In the genomic region with DNA sequence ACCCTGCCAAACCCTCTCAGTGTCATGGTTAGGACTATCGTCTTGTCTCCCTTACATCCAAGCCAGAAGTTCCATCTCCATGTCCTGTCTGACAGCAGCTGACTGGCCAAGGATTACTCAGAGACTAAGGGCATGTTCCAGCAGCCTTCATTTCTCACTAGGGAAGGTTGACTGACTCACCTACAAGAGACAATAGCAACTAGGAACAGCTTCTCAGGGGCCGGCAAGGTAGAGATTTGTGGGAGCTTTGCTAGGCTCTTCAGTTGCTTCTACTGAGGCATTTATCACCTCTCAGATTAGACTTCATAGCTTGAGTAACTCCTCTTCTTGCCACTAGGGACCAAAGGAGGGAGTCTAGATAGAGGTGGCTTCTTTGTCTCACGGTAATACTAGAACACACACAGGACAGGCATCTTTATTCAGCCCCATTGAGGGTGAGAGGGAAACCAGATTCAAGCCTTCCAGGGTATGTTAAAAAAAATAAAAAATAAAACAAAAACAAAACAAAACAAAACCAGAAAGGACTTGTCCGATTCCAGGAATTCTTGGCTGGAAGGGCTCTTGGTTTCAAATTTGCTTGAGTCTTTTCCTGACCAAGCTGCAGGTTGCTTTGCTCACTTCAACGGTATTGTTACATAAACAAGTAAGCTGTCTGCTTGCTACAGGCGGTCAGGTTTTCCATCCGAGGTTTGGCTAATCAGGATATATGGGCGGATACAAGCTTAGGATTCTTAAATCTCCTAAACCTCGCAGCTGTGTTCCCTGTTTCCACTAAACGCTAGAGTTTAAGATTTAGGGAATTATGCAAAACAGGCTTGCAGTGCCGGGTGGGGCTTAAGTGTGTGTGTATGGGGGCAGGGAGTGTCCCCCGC, we compare ENCODE assay signal across 8 mouse cellular contexts. TPM values are rescaled to one million over a fixed set of nuclear protein-coding genes. Genes with fewer than 3 reads are reported as not detected.
A peak's percentile ranks its signal among the peaks of the same experiment; 100 is the strongest.
DNase-seq lines count a peak whose midpoint lies in the region; ATAC-seq lines count a peak whose summit lies in the region.

No protein-coding gene starts in this region.

- no peaks in the 10 kb centered on the region for H3K9me3 ChIP-seq in heart, embryonic 15.5 days (replicated peaks)
- H3K9me3 ChIP-seq in limb, embryonic 11.5 days (ENCODE audit: control insufficient read depth, low read length): no peaks in the 10 kb centered on the region
- no peaks in the 10 kb centered on the region for H3K9me3 ChIP-seq in neural tube, embryonic 14.5 days (ENCODE audit: control insufficient read depth, low read length)

- 20% methylated on average over 12 of the region's 12 CpGs for WGBS in heart, embryonic 15.5 days
- 22% methylated on average over 12 of the region's 12 CpGs for WGBS in limb, embryonic 11.5 days
- WGBS in neural tube, embryonic 14.5 days: 23% methylated on average over 12 of the region's 12 CpGs

- H3K4me2 ChIP-seq in heart, embryonic 15.5 days: peak overlapping the region; percentile 89
- peak overlapping the region; percentile 99 for H3K4me2 ChIP-seq in limb, embryonic 11.5 days (ENCODE audit: low read depth, severe bottlenecking)
- peak overlapping the region; percentile 25; the same call in 1 of the 2 replicates for H3K4me2 ChIP-seq in neural tube, embryonic 14.5 days (ENCODE audit: low read depth, low read length)

- H3K4me1 ChIP-seq in heart, embryonic 15.5 days (replicated peaks): peaks cover 42% of the 10 kb centered on the region
- H3K4me1 ChIP-seq in limb, embryonic 11.5 days (ENCODE audit: control insufficient read depth, insufficient read depth, low read length): peaks cover 19% of the 10 kb centered on the region
- peaks cover 23% of the 10 kb centered on the region for H3K4me1 ChIP-seq in neural tube, embryonic 14.5 days (ENCODE audit: control insufficient read depth, insufficient read depth, low read length)

- H3K27ac ChIP-seq in heart, embryonic 15.5 days: peak overlapping the region; percentile 81
- no peak overlapping the region; the same call in 1 of the 2 replicates for H3K27ac ChIP-seq in limb, embryonic 11.5 days (replicated peaks; ENCODE audit: low read depth, low read length)
- no peak overlapping the region for H3K27ac ChIP-seq in neural tube, embryonic 14.5 days (ENCODE audit: low read depth, low read length)

- H3K27me3 ChIP-seq in heart, embryonic 15.5 days: peaks cover 10% of the 10 kb centered on the region
- 0 out of 2 replicates have a peak, but pooled peaks cover 5% of the 10 kb centered on the region for H3K27me3 ChIP-seq in limb, embryonic 11.5 days (ENCODE audit: control insufficient read depth, insufficient read depth, low read length)
- peaks cover 13% of the 10 kb centered on the region for H3K27me3 ChIP-seq in neural tube, embryonic 14.5 days (ENCODE audit: control insufficient read depth, insufficient read depth, low read length)

- DNase-seq in cerebellum, adult 9-11 months: peak; percentile 22
- DNase-seq in R1 (ENCODE audit: low read depth, low spot score) (peak; percentile 54), MN1 (ENCODE audit: low spot score) (no peak)
- no peak for DNase-seq in limb, embryonic 11.5 days (ENCODE audit: low spot score)
- DNase-seq in left cerebral cortex, postnatal 36 days (ENCODE audit: low spot score in 2 of 2): no peak

- intact Hi-C loops in left cerebral cortex, postnatal 36 days (cut with DNase I): no loop called here

- peak overlapping the region; percentile 5; the same call in 1 of the 2 replicates for H3K9ac ChIP-seq in heart, embryonic 15.5 days
- 0 out of 2 replicates have a peak overlapping the region, but pooled peaks have one; percentile 12 for H3K9ac ChIP-seq in limb, embryonic 11.5 days (ENCODE audit: low read length)
- H3K9ac ChIP-seq in neural tube, embryonic 14.5 days (replicated peaks; ENCODE audit: low read depth, low read length): 0 out of 2 replicates have a peak overlapping the region, but pooled peaks have one; percentile 7

- 0 out of 2 replicates have a peak, but pooled peaks cover 4% of the 10 kb centered on the region for H3K36me3 ChIP-seq in heart, embryonic 15.5 days
- H3K36me3 ChIP-seq in limb, embryonic 11.5 days (ENCODE audit: control insufficient read depth, insufficient read depth, low read length): peaks cover 2% of the 10 kb centered on the region; the same call in 1 of the 2 replicates
- H3K36me3 ChIP-seq in neural tube, embryonic 14.5 days (ENCODE audit: control insufficient read depth, insufficient read depth, low read length): no peaks in the 10 kb centered on the region

- no peak; the same call in 1 of the 2 replicates for ATAC-seq in cerebellum, adult (ENCODE audit: insufficient number of reproducible peaks, low FRiP score, low TSS enrichment)
- no peak for ATAC-seq in heart, embryonic 15.5 days (replicated peaks; ENCODE audit: insufficient number of reproducible peaks, insufficient read depth, low FRiP score, low read depth)
- ATAC-seq in limb, embryonic 11.5 days (ENCODE audit: insufficient number of reproducible peaks, low FRiP score, low TSS enrichment, low read depth): no peak
- ATAC-seq in neural tube, embryonic 14.5 days (ENCODE audit: low read depth): no peak

- H3K4me3 ChIP-seq in heart, embryonic 15.5 days: peak overlapping the region; percentile 80
- no peak overlapping the region for H3K4me3 ChIP-seq in limb, embryonic 11.5 days (ENCODE audit: low read depth, low read length)
- H3K4me3 ChIP-seq in neural tube, embryonic 14.5 days (ENCODE audit: low read depth, low read length): no peak overlapping the region

RNA-seq across cellular contexts. Expression of a gene that starts 1.3 kb away (rescaled TPM):
- polyA plus RNA-seq in heart, embryonic 15.5 days (2015; fragmentation: Nextera tagmentation; extraction: Ambion mirVana): 6.1 and 7.5 TPM in 2 replicates
- 7.1 and 7.2 TPM in 2 replicates for polyA plus RNA-seq in limb, embryonic 11.5 days (2014; fragmentation: Nextera tagmentation; extraction: Ambion mirVana)
- 2.4 and 2.9 TPM in 2 replicates for polyA plus RNA-seq in neural tube, embryonic 14.5 days (2014; fragmentation: Nextera tagmentation; extraction: Ambion mirVana)
- total RNA-seq in left cerebral cortex, postnatal 36 days (2021): 10 to 100 TPM; 13.4 to 19.0 TPM

Comparison
In these comparisons a context has a peak if more than half of its experiments do, and no peak if none do; other contexts are left out.
1. DNase-seq: peak in cerebellum, adult 9-11 months (single experiment) and R1 (single experiment); none in limb, embryonic 11.5 days (single experiment), left cerebral cortex, postnatal 36 days (0 of 2) and MN1 (single experiment).
2. H3K4me2 ChIP-seq: peak in every context shown above with its lines; median percentile 99 in limb, embryonic 11.5 days; 89 in heart, embryonic 15.5 days; 25 in neural tube, embryonic 14.5 days.
3. Peak in every context shown above with its lines, with median percentiles within 50 percentile points of each other: H3K9ac ChIP-seq.